Comparison of ENCODE assay signal across 9 mouse cellular contexts in the genomic region with DNA sequence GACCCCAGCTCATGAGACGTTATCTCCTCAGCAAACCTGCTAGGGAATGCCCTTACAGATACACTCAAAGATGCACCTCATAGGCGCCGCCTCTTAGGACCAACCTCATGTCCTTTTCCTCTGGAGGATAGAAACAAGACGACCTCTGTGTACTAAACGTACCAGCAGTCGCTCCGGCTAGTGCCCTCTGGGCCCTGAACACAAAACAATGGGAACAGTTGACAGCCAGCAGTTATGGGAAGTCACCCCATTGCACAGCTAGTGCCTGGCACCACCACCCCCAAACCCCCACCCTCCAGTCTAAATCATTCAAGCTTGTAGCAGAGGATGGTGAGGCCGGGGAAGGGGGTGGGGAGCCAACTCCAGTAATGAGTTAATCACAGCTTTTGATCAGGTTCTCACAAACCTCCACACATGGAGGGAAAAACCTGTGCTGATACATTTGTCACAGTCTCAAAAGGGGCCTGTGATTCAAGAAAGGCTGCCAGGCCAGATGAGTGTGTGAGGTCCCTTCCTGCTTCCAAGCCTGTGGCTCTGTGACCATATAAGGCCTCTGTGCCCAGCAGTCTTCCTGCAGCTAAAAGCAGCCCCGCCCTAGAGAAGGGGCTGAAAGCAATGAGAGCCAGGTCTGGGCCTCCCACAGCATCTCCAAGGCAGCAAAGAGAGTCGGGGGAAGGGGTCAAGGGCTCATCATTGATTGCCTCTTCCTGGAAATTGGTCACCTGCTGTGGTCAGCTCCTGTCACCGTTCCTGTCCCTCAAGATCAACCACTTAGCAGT.
DNase-seq lines count a peak whose midpoint lies in the region; ATAC-seq lines count a peak whose summit lies in the region.
"Had no signal": no experiment of that assay in that cellular context is flagged by ENCODE, and none has a peak within 500 bp of the region (broad histone marks: within the 10 kb centered on the region; RNA-seq: fewer than 3 reads in every experiment).

No protein-coding gene starts in this region.

- H3K4me2 ChIP-seq in heart, embryonic 15.5 days, result no peak overlapping the region
- no peak overlapping the region for H3K4me2 ChIP-seq in midbrain, embryonic 14.5 days (ENCODE audit: low read length)
- H3K4me2 ChIP-seq: liver, embryonic 15.5 days had no signal

- peaks cover 21% of the 10 kb centered on the region for H3K4me1 ChIP-seq in heart, embryonic 15.5 days (replicated peaks)
- peaks cover 14% of the 10 kb centered on the region for H3K4me1 ChIP-seq in midbrain, embryonic 14.5 days (ENCODE audit: control insufficient read depth, insufficient read depth, low read length)
- H3K4me1 ChIP-seq: liver, embryonic 15.5 days had no signal

- no peaks in the 10 kb centered on the region for H3K36me3 ChIP-seq in heart, embryonic 15.5 days
- 0 out of 2 replicates have a peak, but pooled peaks cover 8% of the 10 kb centered on the region for H3K36me3 ChIP-seq in midbrain, embryonic 14.5 days (ENCODE audit: control insufficient read depth, insufficient read depth, low read length)
- H3K36me3 ChIP-seq: liver, embryonic 15.5 days had no signal

- H3K4me3 ChIP-seq in heart, embryonic 15.5 days, result no peak overlapping the region
- H3K4me3 ChIP-seq in midbrain, embryonic 14.5 days (replicated peaks; ENCODE audit: low read depth, low read length), result no peak overlapping the region
- H3K4me3 ChIP-seq: liver, embryonic 15.5 days had no signal

- intact Hi-C loops in heart, postnatal 36 days (cut with DNase I), result no loop called here
- intact Hi-C loops in left cerebral cortex, postnatal 4 days (cut with DNase I), result no loop called here

- peak overlapping the region; percentile 79 for H3K27ac ChIP-seq in heart, embryonic 15.5 days
- H3K27ac ChIP-seq in midbrain, embryonic 14.5 days (replicated peaks; ENCODE audit: low read depth, low read length), result 0 out of 2 replicates have a peak overlapping the region, but pooled peaks have one; percentile 5
- H3K27ac ChIP-seq: liver, embryonic 15.5 days had no signal

- peak; percentile 79 for DNase-seq in heart, adult 11 months
- no peak for DNase-seq in heart, postnatal 36 days
- peak; percentile 73 for DNase-seq in Muller cell, postnatal 12 days (ENCODE audit: inconsistent ontology term)
- no peak for DNase-seq in midbrain, embryonic 14.5 days
- DNase-seq in right cerebral cortex, adult 18-20 months, result no peak
- no peak for DNase-seq in left cerebral cortex, postnatal 4 days
- no peak for DNase-seq in testis, postnatal 10 days (ENCODE audit: low spot score)

- peak; percentile 84 for ATAC-seq in heart, embryonic 15.5 days (replicated peaks; ENCODE audit: insufficient number of reproducible peaks, insufficient read depth, low FRiP score, low read depth)
- no peak for ATAC-seq in midbrain, embryonic 14.5 days (ENCODE audit: low FRiP score, low TSS enrichment)

- no peaks in the 10 kb centered on the region for H3K9me3 ChIP-seq in heart, embryonic 15.5 days (replicated peaks)
- H3K9me3 ChIP-seq in midbrain, embryonic 14.5 days (ENCODE audit: control insufficient read depth, low read length), result no peaks in the 10 kb centered on the region
- H3K9me3 ChIP-seq: liver, embryonic 15.5 days had no signal

- no peaks in the 10 kb centered on the region for H3K27me3 ChIP-seq in heart, embryonic 15.5 days
- no peaks in the 10 kb centered on the region for H3K27me3 ChIP-seq in midbrain, embryonic 14.5 days (ENCODE audit: control insufficient read depth, insufficient read depth, low read length)
- H3K27me3 ChIP-seq: liver, embryonic 15.5 days had no signal

- 54% methylated on average over 11 of the region's 11 CpGs for WGBS in heart, embryonic 15.5 days
- WGBS in midbrain, embryonic 14.5 days, result 50% methylated on average over 11 of the region's 11 CpGs

- H3K9ac ChIP-seq in heart, embryonic 15.5 days, result no peak overlapping the region
- H3K9ac ChIP-seq in midbrain, embryonic 14.5 days (replicated peaks; ENCODE audit: low read length), result no peak overlapping the region
- H3K9ac ChIP-seq: liver, embryonic 15.5 days had no signal

Comparison
In these comparisons a context has a peak if more than half of its experiments do, and no peak if none do; other contexts are left out.
1. DNase-seq: peak in heart, adult 11 months (single experiment) and Muller cell, postnatal 12 days (single experiment); none in heart, postnatal 36 days (0 of 2), midbrain, embryonic 14.5 days (single experiment), right cerebral cortex, adult 18-20 months (single experiment), left cerebral cortex, postnatal 4 days (single experiment) and testis, postnatal 10 days (single experiment).